Mouse (Mus musculus): ENCODE results near the gene Arrdc1. TPM values are rescaled to one million over a fixed set of nuclear protein-coding genes. Genes with fewer than 3 reads are reported as not detected.
A peak's percentile ranks its signal among the peaks of the same experiment; 100 is the strongest.

Gene Arrdc1
- polyA plus RNA-seq, 3 experiments from 2014 or later = 168 to 273 (median 211) TPM

GRCm38 (mm10) chr2:24923561-24923960 is 11.5 kb downstream of the Arrdc1 start:
- ATAC-seq = no peak

- ATAC-seq = peak; percentile 30
Observed at GRCm38 (mm10) chr2:24919839-24920175, 15.2 kb downstream of the Arrdc1 start.

- ATAC-seq = peak; percentile 93
Observed at GRCm38 (mm10) chr2:24918930-24919838, 15.9 kb downstream of the Arrdc1 start, which contains the start of gene Ehmt1. Gene Ehmt1, minus strand, starts transcription at chr2:24919614.

GRCm38 (mm10) chr2:24914762-24915161 is 20.3 kb downstream of the Arrdc1 start:
- no peak for ATAC-seq

- ATAC-seq = no peak
Observed at GRCm38 (mm10) chr2:24912589-24912988, 22.5 kb downstream of the Arrdc1 start.

- ATAC-seq = no peak
Observed at GRCm38 (mm10) chr2:24912189-24912588, 22.9 kb downstream of the Arrdc1 start.

- no peak for ATAC-seq
Observed at GRCm38 (mm10) chr2:24910481-24910880, 24.6 kb downstream of the Arrdc1 start.

GRCm38 (mm10) chr2:24905653-24906155 is 29.3 kb downstream of the Arrdc1 start:
- no peak for ATAC-seq

- ATAC-seq = no peak
Observed at GRCm38 (mm10) chr2:24904823-24905652, 30.0 kb downstream of the Arrdc1 start.

- no peak for ATAC-seq
Observed at GRCm38 (mm10) chr2:24902999-24903398, 32.1 kb downstream of the Arrdc1 start.

- no peak for ATAC-seq
Observed at GRCm38 (mm10) chr2:24901055-24901454, 34.0 kb downstream of the Arrdc1 start.

- no peak for ATAC-seq
Observed at GRCm38 (mm10) chr2:24899292-24899691, 35.8 kb downstream of the Arrdc1 start.

GRCm38 (mm10) chr2:24896761-24897160 is 38.3 kb downstream of the Arrdc1 start:
- ATAC-seq = no peak

- no peak for ATAC-seq
Observed at GRCm38 (mm10) chr2:24894211-24894610, 40.8 kb downstream of the Arrdc1 start.

GRCm38 (mm10) chr2:24892318-24892717 is 42.7 kb downstream of the Arrdc1 start:
- ATAC-seq = no peak

GRCm38 (mm10) chr2:24890541-24891447 is 44.3 kb downstream of the Arrdc1 start:
- no peak for ATAC-seq

- ATAC-seq = no peak
Observed at GRCm38 (mm10) chr2:24888895-24889294, 46.2 kb downstream of the Arrdc1 start.

- ATAC-seq = no peak
Observed at GRCm38 (mm10) chr2:24880686-24881085, 54.4 kb downstream of the Arrdc1 start.

All from inflammation-experienced regulatory T-cells, adult 6 months (primary cell).